Mouse (Mus musculus) heart, adult 2 months (tissue): Measurements from ENCODE around the gene Fgfr2. TPM values are rescaled to one million over a fixed set of nuclear protein-coding genes. Genes with fewer than 3 reads are reported as not detected.

ENCODE experiments used
- DNase-seq, 2 experiments: peaks; one replicate each; pipeline ENCODE4 v3.0.0; 2021
- H3K27ac ChIP-seq: fragments of 200-600 bp; 2 replicates; pipeline ENCODE4 v1.8.1; 2022
- H3K27me3 ChIP-seq: fragments of 200-500 bp; 2 replicates; pipeline ENCODE4 v1.6.1; 2012; ENCODE audit warnings: mild to moderate bottlenecking, low read length, inconsistent platforms, mixed read lengths; ENCODE audit not compliant: control insufficient read depth, insufficient read depth
- H3K36me3 ChIP-seq: fragments of 200-500 bp; 2 replicates; pipeline ENCODE4 v1.6.1; 2012; ENCODE audit warnings: low read length, inconsistent platforms; ENCODE audit not compliant: control insufficient read depth, insufficient read depth
- H3K4me1 ChIP-seq: fragments of 200-500 bp; 2 replicates; pipeline ENCODE4 v1.6.1; 2011; ENCODE audit warnings: low read length; ENCODE audit not compliant: control insufficient read depth, insufficient read depth
- H3K4me3 ChIP-seq: fragments of 200-600 bp; 2 replicates; pipeline ENCODE4 v1.8.1; 2022
- H3K79me2 ChIP-seq: fragments of 200-500 bp; replicated peaks from 2 replicates; pipeline ENCODE4 v1.6.1; 2012; ENCODE audit warnings: mild to moderate bottlenecking, inconsistent platforms, low read length, moderate library complexity, mixed read lengths; ENCODE audit not compliant: control insufficient read depth, insufficient read depth
- H3K9ac ChIP-seq: fragments of 200-500 bp; 2 replicates; pipeline ENCODE4 v1.6.1; 2012; ENCODE audit warnings: low read depth, mild to moderate bottlenecking, control low read depth, inconsistent platforms, low read length, mixed read lengths
- CTCF ChIP-seq: fragments of 200-600 bp; IDR thresholded peaks from 2 replicates; pipeline ENCODE4 v1.8.1; 2022; ENCODE audit warnings: antibody characterized with exemption, mild to moderate bottlenecking, moderate library complexity
- EP300 ChIP-seq: fragments of 200-500 bp; IDR thresholded peaks from 2 replicates; pipeline ENCODE4 v1.6.1; 2011; ENCODE audit warnings: low read depth, low read length, control low read depth; ENCODE audit not compliant: insufficient read depth
- POLR2A ChIP-seq: fragments of 200-500 bp; IDR thresholded peaks from 2 replicates; pipeline ENCODE4 v1.6.1; 2011; ENCODE audit warnings: mild to moderate bottlenecking, low read depth, low read length, control low read depth; ENCODE audit not compliant: insufficient read depth
- WGBS: fragments of 180-500 bp; shearing (Covaris S2); methylation state at CpG from one replicate; pipeline ENCODE4 v1.1.7; 2018; 5-methylcytosine and 5-hydroxymethylcytosine counted together
- intact Hi-C: fragments of 180-260 bp; cut with DNase I; formaldehyde crosslinking; loops from one replicate; pipeline ENCODE4 v1.15.1; 2025
- polyA plus RNA-seq: library from polyadenylated mRNA; depleted of rRNA; stranded (reverse); fragments of >200 nt; gene quantifications from 2 replicates; pipeline ENCODE4 v1.2.3, GENCODE M21; 2012
- total RNA-seq, 2 experiments: library from RNA; stranded (reverse); gene quantifications; 2 replicates each; pipeline ENCODE4 v1.2.3; 2021

The Fgfr2 gene
- total and polyA plus RNA-seq, 3 experiments = 1.1 to 2.0 (median 1.3) TPM

GRCm38 (mm10) chr7:132810368-132810767 lies 312.8 kb downstream of the Fgfr2 start:
- H3K9ac ChIP-seq = 0 out of 2 replicates have a peak overlapping the region, but pooled peaks have one; percentile 41
- DNase-seq = peak; percentile 70 to 78
- 19% methylated on average over 6 of the region's 6 CpGs for WGBS
- TF ChIP-seq EP300 = no peak
- no peak for TF ChIP-seq CTCF
- no peak for TF ChIP-seq POLR2A
- peak overlapping the region; percentile 2 for H3K4me3 ChIP-seq
- peaks cover 39% of the 10 kb centered on the region for H3K4me1 ChIP-seq
- peaks cover 15% of the 10 kb centered on the region for H3K36me3 ChIP-seq
- H3K27me3 ChIP-seq = no peaks in the 10 kb centered on the region
- peaks cover 5% of the 10 kb centered on the region; the same call in 1 of the 2 replicates for H3K79me2 ChIP-seq
- peak overlapping the region; percentile 97 for H3K27ac ChIP-seq
- intact Hi-C loops = loop anchor here (1.0 to 2.0 kb wide), 2 partner anchors 24 to 75 kb away; no protein-coding TSS in a partner anchor

- peaks cover 15% of the 10 kb centered on the region for H3K36me3 ChIP-seq
- peaks cover 42% of the 10 kb centered on the region for H3K4me1 ChIP-seq
- TF ChIP-seq POLR2A = no peak
- TF ChIP-seq EP300 = no peak
- TF ChIP-seq CTCF = no peak
- peak in 1 of 2 experiments; percentile 22 for DNase-seq
- H3K27me3 ChIP-seq = no peaks in the 10 kb centered on the region
- intact Hi-C loops = loop anchor here (1.0 to 5.0 kb wide), 3 partner anchors 23 to 74 kb away; no protein-coding TSS in a partner anchor
- peaks cover 5% of the 10 kb centered on the region; the same call in 1 of the 2 replicates for H3K79me2 ChIP-seq
- H3K4me3 ChIP-seq = no peak overlapping the region
- WGBS = 54% methylated on average over 6 of the region's 6 CpGs
- peak overlapping the region; percentile 97 for H3K27ac ChIP-seq
- 0 out of 2 replicates have a peak overlapping the region, but pooled peaks have one; percentile 21 for H3K9ac ChIP-seq
Observed at GRCm38 (mm10) chr7:132809721-132810120, 313.4 kb downstream of the Fgfr2 start.

DNA sequence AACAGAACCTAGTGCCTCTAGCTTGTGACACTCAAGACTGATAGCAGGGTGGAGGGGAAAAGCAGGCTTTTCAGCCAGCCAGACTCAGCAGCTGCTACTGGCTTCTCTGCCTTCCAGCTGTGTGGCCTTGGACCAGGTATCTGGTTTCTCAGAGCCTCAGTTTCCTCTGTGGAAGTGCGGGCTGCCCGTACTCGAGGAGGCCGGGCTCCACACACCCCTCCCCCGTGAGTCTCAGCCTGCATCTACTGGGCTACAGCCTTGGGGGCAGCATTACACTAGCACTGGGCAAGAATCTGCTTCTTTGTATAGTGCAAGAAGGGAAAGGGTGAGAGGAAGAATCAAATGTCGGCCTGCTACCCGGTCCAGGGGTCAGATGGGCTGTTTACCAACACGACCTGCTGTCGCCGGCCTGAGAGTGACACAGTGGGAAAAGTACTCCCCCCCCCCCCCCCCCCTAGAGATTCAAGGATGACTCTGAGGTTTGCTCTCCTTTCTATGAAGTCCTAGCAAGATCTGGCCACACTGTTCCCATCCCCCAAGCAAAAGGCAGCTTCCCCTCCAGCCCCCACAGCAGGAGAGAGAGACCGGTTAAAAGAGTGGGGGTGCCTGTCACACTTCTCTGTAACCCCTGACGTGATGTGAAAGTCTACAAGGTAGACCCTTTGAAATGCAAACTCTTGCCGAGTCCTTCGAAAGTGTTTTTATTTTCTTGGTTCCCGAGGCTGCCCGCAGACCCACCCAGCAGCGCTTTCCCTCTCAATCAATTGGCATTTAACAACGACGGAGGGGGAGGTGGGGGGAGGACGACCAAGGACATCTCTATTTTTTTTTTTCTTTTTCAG lies 314.1 kb downstream of the Fgfr2 start:
- DNase-seq = peak in 1 of 2 experiments; percentile 63
- no peaks in the 10 kb centered on the region for H3K27me3 ChIP-seq
- WGBS = 25% methylated on average over 20 of the region's 20 CpGs
- no peak overlapping the region for H3K4me3 ChIP-seq
- TF ChIP-seq POLR2A (no peak), EP300 (no peak), CTCF (no peak)
- H3K27ac ChIP-seq = peak overlapping the region; percentile 97
- peak overlapping the region; percentile 26 for H3K9ac ChIP-seq
- peaks cover 6% of the 10 kb centered on the region; the same call in 1 of the 2 replicates for H3K79me2 ChIP-seq
- intact Hi-C loops = loop anchor here (5.0 kb wide), 1 partner anchor 37 kb away; no protein-coding TSS in a partner anchor
- peaks cover 45% of the 10 kb centered on the region for H3K4me1 ChIP-seq
- H3K36me3 ChIP-seq = peaks cover 19% of the 10 kb centered on the region

GRCm38 (mm10) chr7:132808051-132808796 lies 314.9 kb downstream of the Fgfr2 start:
- H3K79me2 ChIP-seq = peaks cover 9% of the 10 kb centered on the region
- H3K27me3 ChIP-seq = no peaks in the 10 kb centered on the region
- WGBS = 43% methylated on average over 7 of the region's 7 CpGs
- no peak for TF ChIP-seq POLR2A
- TF ChIP-seq EP300 = no peak
- TF ChIP-seq CTCF = no peak
- H3K36me3 ChIP-seq = peaks cover 21% of the 10 kb centered on the region
- no peak overlapping the region for H3K4me3 ChIP-seq
- H3K4me1 ChIP-seq = peaks cover 52% of the 10 kb centered on the region
- peak in 1 of 2 experiments; percentile 31 for DNase-seq
- H3K9ac ChIP-seq = no peak overlapping the region
- peak overlapping the region; percentile 80 for H3K27ac ChIP-seq
- intact Hi-C loops = loop anchor here (5.0 kb wide), 1 partner anchor 36 kb away; no protein-coding TSS in a partner anchor

- intact Hi-C loops = loop anchor here (5.0 kb wide), 1 partner anchor 35 kb away; no protein-coding TSS in a partner anchor
- H3K4me1 ChIP-seq = peaks cover 62% of the 10 kb centered on the region
- peaks cover 22% of the 10 kb centered on the region for H3K36me3 ChIP-seq
- WGBS = 53% methylated on average over 13 of the region's 13 CpGs
- peak overlapping the region; percentile 23; the same call in 1 of the 2 replicates for H3K9ac ChIP-seq
- TF ChIP-seq CTCF (no peak), EP300 (no peak), POLR2A (no peak)
- H3K27ac ChIP-seq = peak overlapping the region; percentile 73
- H3K79me2 ChIP-seq = peaks cover 10% of the 10 kb centered on the region
- no peak overlapping the region for H3K4me3 ChIP-seq
- DNase-seq = peak; percentile 54 to 62
- no peaks in the 10 kb centered on the region for H3K27me3 ChIP-seq
Observed at GRCm38 (mm10) chr7:132806926-132807857, 316.0 kb downstream of the Fgfr2 start.
